Mouse (Mus musculus) heart, adult 8-10 months (tissue): ENCODE results near the gene Gm21973. TPM values are rescaled to one million over a fixed set of nuclear protein-coding genes. Genes with fewer than 3 reads are reported as not detected.

Experiments used
- DNase-seq: peaks from one replicate; pipeline ENCODE4 v3.0.0; 2022; ENCODE audit warnings: low spot score
- total RNA-seq, 4 experiments: library from RNA; stranded (reverse); gene quantifications; 2 replicates each; pipeline ENCODE4 v1.2.4; 2022

Gm21973 gene
- total RNA-seq, 4 experiments from 2014 or later = not detected

- no peak for DNase-seq
Measured at GRCm38 (mm10) chr15:10400415-10400814, 75.2 kb downstream of the Gm21973 start.

GRCm38 (mm10) chr15:10409842-10410241 is 84.7 kb downstream of the Gm21973 start:
- DNase-seq = no peak

- no peak for DNase-seq
Measured at GRCm38 (mm10) chr15:10410881-10411280, 85.7 kb downstream of the Gm21973 start.

- DNase-seq = no peak
Measured at GRCm38 (mm10) chr15:10413656-10414055, 88.5 kb downstream of the Gm21973 start.

- no peak for DNase-seq
Measured at GRCm38 (mm10) chr15:10421138-10421784, 96.1 kb downstream of the Gm21973 start.

GRCm38 (mm10) chr15:10421785-10422144 is 96.6 kb downstream of the Gm21973 start:
- no peak for DNase-seq

Other genes starting within 250 kb of the Gm21973 start
- gene Prlr, start 148.1 kb upstream of the Gm21973 start, total RNA-seq = 1 to 10 TPM; 5.2 to 7.7 (median 6.3) TPM
- gene Agxt2, start 33.2 kb downstream of the Gm21973 start, total RNA-seq = not detected
- gene Dnajc21, start 145.1 kb downstream of the Gm21973 start, total RNA-seq = 10 to 100 TPM; 32.7 to 37.0 (median 35.8) TPM
- gene Brix1, start 160.6 kb downstream of the Gm21973 start, total RNA-seq = 10 to 100 TPM; 16.9 to 20.8 (median 19.0) TPM
- 10 to 100 TPM in 1 of 4 experiments, 1 to 10 TPM in 3; 7.7 to 10.3 (median 8.3) TPM for gene Rad1, start 160.6 kb downstream of the Gm21973 start, total RNA-seq
- gene Ttc23l, start 233.3 kb downstream of the Gm21973 start, total RNA-seq = not detected